Mouse (Mus musculus): ENCODE measurements around the gene Actr10. TPM values are rescaled to one million over a fixed set of nuclear protein-coding genes. Genes with fewer than 3 reads are reported as not detected.

The Actr10 gene
- polyA plus RNA-seq (2011; ENCODE audit: insufficient read depth, insufficient read length, low read depth, missing spikeins): 140 and 146 TPM in 2 replicates

DNA sequence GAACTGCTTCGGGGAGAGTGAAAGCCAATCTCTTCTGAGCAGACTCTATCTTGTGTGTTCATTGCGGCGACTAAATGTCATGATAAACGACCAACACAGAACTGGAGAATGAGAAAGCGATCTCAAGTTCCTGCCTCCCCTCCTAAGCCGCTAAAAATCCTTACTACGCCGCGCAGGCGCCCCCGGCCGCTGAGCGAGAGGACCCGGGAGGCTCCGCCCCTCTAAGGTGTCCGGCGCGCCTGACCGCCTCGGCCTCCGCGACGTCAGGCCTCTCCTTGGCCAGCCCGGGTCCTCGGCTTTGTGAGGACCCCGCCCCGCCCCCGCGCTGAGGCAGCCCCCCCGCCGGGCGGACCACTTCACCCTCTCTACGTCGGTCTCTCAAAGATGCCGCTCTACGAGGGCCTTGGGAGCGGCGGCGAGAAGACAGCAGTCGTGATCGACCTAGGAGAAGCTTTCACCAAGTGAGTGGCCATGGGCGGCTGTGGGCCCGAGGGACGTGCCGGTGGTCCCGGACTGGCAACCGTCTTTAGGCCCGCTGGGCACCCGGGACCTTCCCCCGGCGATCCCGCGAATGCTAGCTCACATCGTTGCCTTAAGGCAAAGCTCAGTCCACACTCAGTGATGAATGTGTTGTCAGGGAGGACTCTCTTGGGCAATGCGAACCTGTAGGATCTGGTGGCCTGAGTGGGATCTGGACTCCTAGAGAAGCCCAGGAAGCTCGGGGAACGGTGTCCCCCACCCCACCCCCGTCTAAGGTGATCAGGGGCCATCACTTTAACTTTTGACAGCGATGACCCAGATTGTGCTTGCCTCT lies at the start of gene Actr10:
Gene Actr10 (plus strand): TSS at position 287 of the 814 bp plus-strand sequence.
- H3K27ac ChIP-seq (ENCODE audit: insufficient read depth, low read length): peak within 1 kb of the TSS; percentile 92
- H3K9ac ChIP-seq (ENCODE audit: low read depth, poor library complexity, severe bottlenecking): peak within 1 kb of the TSS; percentile 63
- peak within 1 kb of the TSS; percentile 87 for H3K4me3 ChIP-seq (ENCODE audit: low read depth, low read length)
- no peaks in the 10 kb centered on the region for H3K4me1 ChIP-seq (ENCODE audit: control insufficient read depth, insufficient read depth, low read length)
- H3K9me3 ChIP-seq (replicated peaks; ENCODE audit: control insufficient read depth, insufficient read depth, low read length, poor library complexity, severe bottlenecking): peaks cover 12% of the 10 kb centered on the region
- peak; percentile 80 for TF ChIP-seq POLR2A (IDR thresholded peaks at IDR 0.05; ENCODE audit: insufficient read depth, low read length)
- no peak for TF ChIP-seq EP300 (IDR thresholded peaks at IDR 0.05; ENCODE audit: insufficient read depth, low read depth, low read length)
- no peak for TF ChIP-seq CTCF (IDR thresholded peaks at IDR 0.05; ENCODE audit: low read depth, low read length)
- no peaks in the 10 kb centered on the region for H3K27me3 ChIP-seq (ENCODE audit: control insufficient read depth, insufficient read depth, low read length, poor library complexity, severe bottlenecking)
- no peaks in the 10 kb centered on the region for H3K36me3 ChIP-seq (ENCODE audit: control insufficient read depth, insufficient read depth, low read length, poor library complexity, severe bottlenecking)

DNA sequence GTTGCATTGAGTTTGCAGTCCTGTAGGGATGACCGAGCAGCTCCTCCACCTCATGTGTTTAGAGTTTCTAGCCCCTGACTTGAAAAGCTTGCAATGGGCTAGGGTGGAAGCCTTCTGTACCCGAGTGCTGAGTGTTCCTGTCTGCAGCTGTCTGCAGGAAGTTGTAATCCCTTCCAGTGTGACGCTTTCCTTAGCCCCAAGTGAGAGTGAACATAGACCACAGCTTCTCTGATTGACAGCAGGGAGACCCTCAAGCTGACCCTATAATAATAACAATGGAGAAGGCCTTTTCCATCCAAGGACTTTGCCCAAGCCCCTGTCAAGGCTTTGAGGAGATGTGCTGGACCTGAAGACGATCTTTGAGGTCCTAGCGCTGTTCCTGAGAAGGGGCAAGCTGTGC lies 47.3 kb upstream of the Actr10 start:
- no peaks in the 10 kb centered on the region for H3K36me3 ChIP-seq (ENCODE audit: control insufficient read depth, insufficient read depth, low read length, poor library complexity, severe bottlenecking)
- H3K9me3 ChIP-seq (replicated peaks; ENCODE audit: control insufficient read depth, insufficient read depth, low read length, poor library complexity, severe bottlenecking): no peaks in the 10 kb centered on the region
- no peaks in the 10 kb centered on the region for H3K4me1 ChIP-seq (ENCODE audit: control insufficient read depth, insufficient read depth, low read length)
- no peak overlapping the region for H3K27ac ChIP-seq (ENCODE audit: insufficient read depth, low read length)
- no peak overlapping the region for H3K9ac ChIP-seq (ENCODE audit: low read depth, poor library complexity, severe bottlenecking)
- H3K27me3 ChIP-seq (ENCODE audit: control insufficient read depth, insufficient read depth, low read length, poor library complexity, severe bottlenecking): no peaks in the 10 kb centered on the region
- TF ChIP-seq CTCF (IDR thresholded peaks at IDR 0.05; ENCODE audit: low read depth, low read length) (no peak), EP300 (IDR thresholded peaks at IDR 0.05; ENCODE audit: insufficient read depth, low read depth, low read length) (no peak), POLR2A (IDR thresholded peaks at IDR 0.05; ENCODE audit: insufficient read depth, low read length) (no peak)
- H3K4me3 ChIP-seq (ENCODE audit: low read depth, low read length): no peak overlapping the region

DNA sequence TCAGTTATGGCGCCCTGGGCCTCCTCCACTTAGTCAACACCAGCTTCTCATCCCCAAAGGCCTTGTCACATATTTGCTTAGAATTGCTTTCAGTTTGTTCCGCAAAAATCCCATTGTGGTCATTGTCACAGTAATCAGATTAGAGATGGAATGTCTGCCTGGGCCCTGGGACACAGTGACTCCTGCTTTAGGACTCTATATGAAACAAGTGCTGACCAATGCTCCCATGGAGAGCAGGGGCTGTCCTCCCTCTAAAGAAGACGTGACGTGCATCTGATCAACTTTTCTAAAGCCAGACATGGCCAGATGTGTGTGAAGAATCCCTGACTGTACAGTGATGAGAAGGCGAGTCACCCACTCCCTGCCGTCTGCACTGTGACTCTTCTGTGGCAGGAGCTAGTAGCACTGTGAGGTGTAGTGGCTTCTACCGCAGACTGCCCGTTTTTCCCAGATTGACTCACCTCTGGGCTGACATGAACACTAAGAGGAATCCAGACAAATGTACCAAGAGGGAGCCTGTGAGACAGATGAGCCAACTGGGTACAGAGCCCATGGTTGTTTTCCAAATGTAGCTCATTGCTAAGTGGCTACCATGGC lies 46.7 kb upstream of the Actr10 start:
- Histone ChIP-seq H3K4me1 (ENCODE audit: control insufficient read depth, insufficient read depth, low read length) (no peaks in the 10 kb centered on the region), H3K9ac (ENCODE audit: low read depth, poor library complexity, severe bottlenecking) (no peak overlapping the region), H3K4me3 (ENCODE audit: low read depth, low read length) (no peak overlapping the region), H3K27me3 (ENCODE audit: control insufficient read depth, insufficient read depth, low read length, poor library complexity, severe bottlenecking) (no peaks in the 10 kb centered on the region), H3K27ac (ENCODE audit: insufficient read depth, low read length) (no peak overlapping the region), H3K36me3 (ENCODE audit: control insufficient read depth, insufficient read depth, low read length, poor library complexity, severe bottlenecking) (no peaks in the 10 kb centered on the region), H3K9me3 (replicated peaks; ENCODE audit: control insufficient read depth, insufficient read depth, low read length, poor library complexity, severe bottlenecking) (no peaks in the 10 kb centered on the region)
- TF ChIP-seq POLR2A (IDR thresholded peaks at IDR 0.05; ENCODE audit: insufficient read depth, low read length) (no peak), EP300 (IDR thresholded peaks at IDR 0.05; ENCODE audit: insufficient read depth, low read depth, low read length) (no peak), CTCF (IDR thresholded peaks at IDR 0.05; ENCODE audit: low read depth, low read length) (no peak)

DNA sequence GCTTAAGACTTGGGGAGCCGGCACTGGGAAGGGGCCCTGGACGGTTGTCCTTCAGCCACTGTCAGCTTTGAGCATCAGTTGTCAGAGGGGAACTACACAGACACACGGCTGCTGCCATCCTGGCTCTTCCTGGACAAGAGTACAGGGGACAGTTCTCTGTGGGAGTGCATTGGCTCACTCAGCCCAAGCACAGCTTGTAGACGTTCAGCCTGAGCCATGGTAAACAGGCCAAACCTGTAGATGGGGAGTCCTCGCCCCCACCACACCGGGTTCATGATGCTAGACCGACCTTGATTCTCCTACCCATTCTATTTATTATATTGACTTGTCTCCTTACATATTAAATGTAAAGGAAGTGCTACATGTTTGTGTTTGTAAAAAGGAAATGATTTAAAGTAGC lies 42.4 kb upstream of the Actr10 start:
- Histone ChIP-seq H3K27ac (ENCODE audit: insufficient read depth, low read length) (no peak overlapping the region), H3K9me3 (replicated peaks; ENCODE audit: control insufficient read depth, insufficient read depth, low read length, poor library complexity, severe bottlenecking) (no peaks in the 10 kb centered on the region), H3K9ac (ENCODE audit: low read depth, poor library complexity, severe bottlenecking) (no peak overlapping the region), H3K36me3 (ENCODE audit: control insufficient read depth, insufficient read depth, low read length, poor library complexity, severe bottlenecking) (no peaks in the 10 kb centered on the region; the same call in 1 of the 2 replicates), H3K4me3 (ENCODE audit: low read depth, low read length) (no peak overlapping the region), H3K4me1 (ENCODE audit: control insufficient read depth, insufficient read depth, low read length) (no peaks in the 10 kb centered on the region), H3K27me3 (ENCODE audit: control insufficient read depth, insufficient read depth, low read length, poor library complexity, severe bottlenecking) (no peaks in the 10 kb centered on the region)
- TF ChIP-seq EP300 (IDR thresholded peaks at IDR 0.05; ENCODE audit: insufficient read depth, low read depth, low read length) (no peak), POLR2A (IDR thresholded peaks at IDR 0.05; ENCODE audit: insufficient read depth, low read length) (no peak), CTCF (IDR thresholded peaks at IDR 0.05; ENCODE audit: low read depth, low read length) (no peak)

DNA sequence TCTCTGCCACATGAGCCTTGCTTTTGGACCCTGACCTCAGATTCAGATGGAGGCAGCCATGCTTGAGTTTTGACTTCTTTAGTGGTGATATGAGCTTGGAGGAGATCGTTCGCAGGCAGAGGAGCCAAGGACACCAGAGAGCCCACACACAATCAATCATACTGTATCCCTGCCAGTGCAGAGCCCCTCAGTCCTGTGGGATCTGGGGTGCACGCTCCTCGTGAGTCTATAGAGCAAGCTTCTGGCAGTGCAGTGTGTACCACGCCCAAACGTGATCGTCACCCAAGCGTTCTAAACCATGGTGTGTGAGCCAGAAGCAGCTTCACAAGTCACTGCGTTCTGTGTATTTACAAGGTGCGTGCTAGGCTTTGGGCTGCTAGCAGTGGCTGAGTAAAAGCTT lies 41.6 kb upstream of the Actr10 start:
- no peaks in the 10 kb centered on the region for H3K27me3 ChIP-seq (ENCODE audit: control insufficient read depth, insufficient read depth, low read length, poor library complexity, severe bottlenecking)
- no peak overlapping the region for H3K9ac ChIP-seq (ENCODE audit: low read depth, poor library complexity, severe bottlenecking)
- no peaks in the 10 kb centered on the region for H3K9me3 ChIP-seq (replicated peaks; ENCODE audit: control insufficient read depth, insufficient read depth, low read length, poor library complexity, severe bottlenecking)
- no peak for TF ChIP-seq EP300 (IDR thresholded peaks at IDR 0.05; ENCODE audit: insufficient read depth, low read depth, low read length)
- no peak for TF ChIP-seq CTCF (IDR thresholded peaks at IDR 0.05; ENCODE audit: low read depth, low read length)
- no peak for TF ChIP-seq POLR2A (IDR thresholded peaks at IDR 0.05; ENCODE audit: insufficient read depth, low read length)
- H3K4me1 ChIP-seq (ENCODE audit: control insufficient read depth, insufficient read depth, low read length): no peaks in the 10 kb centered on the region
- no peaks in the 10 kb centered on the region; the same call in 1 of the 2 replicates for H3K36me3 ChIP-seq (ENCODE audit: control insufficient read depth, insufficient read depth, low read length, poor library complexity, severe bottlenecking)
- H3K27ac ChIP-seq (ENCODE audit: insufficient read depth, low read length): no peak overlapping the region
- no peak overlapping the region for H3K4me3 ChIP-seq (ENCODE audit: low read depth, low read length)

DNA sequence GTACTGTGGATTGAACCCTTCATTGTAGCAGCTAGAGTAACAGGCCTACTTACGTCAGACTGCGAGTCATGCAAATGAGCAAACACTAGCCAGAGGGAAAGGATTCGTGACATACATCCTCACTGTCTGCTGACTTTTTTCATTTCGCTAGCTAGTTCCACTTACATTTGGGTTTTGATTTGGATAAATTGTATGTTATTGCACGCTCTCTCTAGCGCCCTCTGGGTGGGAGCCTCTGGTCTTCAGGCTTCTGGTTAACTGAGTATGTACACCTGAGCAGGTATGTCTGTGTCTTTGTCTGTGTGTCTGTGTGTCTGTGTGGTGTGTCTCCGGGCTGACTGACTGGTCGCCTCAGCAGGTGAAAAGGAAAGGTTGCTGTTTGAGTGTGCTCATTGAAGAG lies 40.2 kb upstream of the Actr10 start:
- no peaks in the 10 kb centered on the region; the same call in 1 of the 2 replicates for H3K36me3 ChIP-seq (ENCODE audit: control insufficient read depth, insufficient read depth, low read length, poor library complexity, severe bottlenecking)
- no peak overlapping the region for H3K9ac ChIP-seq (ENCODE audit: low read depth, poor library complexity, severe bottlenecking)
- H3K4me3 ChIP-seq (ENCODE audit: low read depth, low read length): no peak overlapping the region
- no peak for TF ChIP-seq POLR2A (IDR thresholded peaks at IDR 0.05; ENCODE audit: insufficient read depth, low read length)
- TF ChIP-seq EP300 (IDR thresholded peaks at IDR 0.05; ENCODE audit: insufficient read depth, low read depth, low read length): no peak
- peak; percentile 38 for TF ChIP-seq CTCF (IDR thresholded peaks at IDR 0.05; ENCODE audit: low read depth, low read length)
- no peaks in the 10 kb centered on the region for H3K27me3 ChIP-seq (ENCODE audit: control insufficient read depth, insufficient read depth, low read length, poor library complexity, severe bottlenecking)
- no peaks in the 10 kb centered on the region for H3K4me1 ChIP-seq (ENCODE audit: control insufficient read depth, insufficient read depth, low read length)
- H3K27ac ChIP-seq (ENCODE audit: insufficient read depth, low read length): no peak overlapping the region
- no peaks in the 10 kb centered on the region for H3K9me3 ChIP-seq (replicated peaks; ENCODE audit: control insufficient read depth, insufficient read depth, low read length, poor library complexity, severe bottlenecking)
